Comparison of ENCODE assay signal across 18 mouse cellular contexts in the genomic region with DNA sequence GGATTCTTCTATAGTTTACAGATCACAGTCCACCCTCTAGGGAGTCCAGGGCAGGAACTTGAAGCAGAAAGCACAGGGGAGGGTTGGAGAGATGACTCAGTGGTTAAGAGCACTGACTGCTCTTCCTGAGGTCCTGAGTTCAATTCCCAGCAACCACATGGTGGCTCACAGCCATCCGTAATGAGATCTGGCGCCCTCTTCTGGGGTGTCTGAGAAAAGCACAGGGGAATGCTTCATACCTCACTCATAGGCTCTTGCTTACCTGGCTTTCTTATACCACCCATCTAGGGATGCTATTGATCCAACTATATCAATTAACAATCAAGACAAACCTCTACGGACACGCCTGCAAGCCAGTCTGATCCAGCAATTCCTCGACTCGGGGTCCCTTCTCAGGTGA. TPM values are rescaled to one million over a fixed set of nuclear protein-coding genes. Genes with fewer than 3 reads are reported as not detected.
A peak's percentile ranks its signal among the peaks of the same experiment; 100 is the strongest.
DNase-seq lines count a peak whose midpoint lies in the region; ATAC-seq and TF ChIP-seq lines count a peak whose summit lies in the region.
"Had no signal": no experiment of that assay in that cellular context is flagged by ENCODE, and none has a peak within 500 bp of the region (broad histone marks: within the 10 kb centered on the region; RNA-seq: fewer than 3 reads in every experiment).

No protein-coding gene starts in this region.

- no peak overlapping the region for H3K27ac ChIP-seq in intestine, embryonic 14.5 days (ENCODE audit: low read depth)
- H3K27ac ChIP-seq in intestine, embryonic 15.5 days, result no peak overlapping the region
- no peak overlapping the region for H3K27ac ChIP-seq in lung, embryonic 14.5 days (ENCODE audit: low read depth)
- H3K27ac ChIP-seq: embryonic facial prominence, embryonic 12.5 days; liver, embryonic 13.5 days; neural tube, embryonic 13.5 days had no signal

- no peaks in the 10 kb centered on the region for H3K36me3 ChIP-seq in intestine, embryonic 14.5 days (ENCODE audit: control insufficient read depth, insufficient read depth, low read length)
- no peaks in the 10 kb centered on the region for H3K36me3 ChIP-seq in intestine, embryonic 15.5 days
- no peaks in the 10 kb centered on the region for H3K36me3 ChIP-seq in lung, embryonic 14.5 days (ENCODE audit: insufficient read depth)
- H3K36me3 ChIP-seq in E14TG2a.4 (ENCODE audit: insufficient read depth, low read length), result no peaks in the 10 kb centered on the region
- H3K36me3 ChIP-seq: embryonic facial prominence, embryonic 12.5 days; liver, embryonic 13.5 days; neural tube, embryonic 13.5 days had no signal

- H3K4me3 ChIP-seq in intestine, embryonic 14.5 days (ENCODE audit: low read depth, low read length), result no peak overlapping the region
- H3K4me3 ChIP-seq in intestine, embryonic 15.5 days (replicated peaks), result no peak overlapping the region
- H3K4me3 ChIP-seq in lung, embryonic 14.5 days (ENCODE audit: low read depth, low read length), result no peak overlapping the region
- no peak overlapping the region for H3K4me3 ChIP-seq in E14TG2a.4 (replicated peaks; ENCODE audit: low read length)
- H3K4me3 ChIP-seq: embryonic facial prominence, embryonic 12.5 days; liver, embryonic 13.5 days; neural tube, embryonic 13.5 days had no signal

- H3K4me1 ChIP-seq in intestine, embryonic 14.5 days (replicated peaks; ENCODE audit: control insufficient read depth, insufficient read depth, low read length), result 0 out of 2 replicates have a peak, but pooled peaks cover 3% of the 10 kb centered on the region
- peaks cover 14% of the 10 kb centered on the region for H3K4me1 ChIP-seq in intestine, embryonic 15.5 days (replicated peaks)
- H3K4me1 ChIP-seq in lung, embryonic 14.5 days (ENCODE audit: insufficient read depth), result no peaks in the 10 kb centered on the region
- H3K4me1 ChIP-seq in E14TG2a.4 (replicated peaks; ENCODE audit: low read depth, low read length), result peaks cover 8% of the 10 kb centered on the region

- no peaks in the 10 kb centered on the region for H3K9me3 ChIP-seq in intestine, embryonic 14.5 days (ENCODE audit: control insufficient read depth, low read length)
- no peaks in the 10 kb centered on the region for H3K9me3 ChIP-seq in intestine, embryonic 15.5 days
- no peaks in the 10 kb centered on the region for H3K9me3 ChIP-seq in lung, embryonic 14.5 days (ENCODE audit: low read depth, low read length)
- peaks cover 12% of the 10 kb centered on the region for H3K9me3 ChIP-seq in E14TG2a.4 (ENCODE audit: low read length)
- H3K9me3 ChIP-seq: embryonic facial prominence, embryonic 12.5 days; liver, embryonic 13.5 days; neural tube, embryonic 13.5 days had no signal

- H3K9ac ChIP-seq in intestine, embryonic 14.5 days (ENCODE audit: low read length), result no peak overlapping the region
- H3K9ac ChIP-seq in intestine, embryonic 15.5 days, result no peak overlapping the region
- H3K9ac ChIP-seq in lung, embryonic 14.5 days, result no peak overlapping the region
- H3K9ac ChIP-seq: embryonic facial prominence, embryonic 12.5 days; liver, embryonic 13.5 days; neural tube, embryonic 13.5 days had no signal

- peak; percentile 41 for DNase-seq in intestine, embryonic 14.5 days (ENCODE audit: low spot score)
- no peak for DNase-seq in lung, embryonic 14.5 days
- no peak for DNase-seq in lung, postnatal 14 days
- peak; percentile 43 for DNase-seq in R1 (ENCODE audit: low read depth, low spot score)
- DNase-seq in embryo, embryonic 10 days (ENCODE audit: low spot score), result no peak
- no peak for DNase-seq in gastrocnemius, postnatal 14 days
- DNase-seq: adrenal gland, adult 8-10 months; cerebellum, postnatal 14 days; heart, adult 18-20 months; heart, postnatal 36 days; kidney, postnatal 4 days; liver, embryonic 13.5 days; spleen, adult 18-20 months had no signal

- intact Hi-C loops in gastrocnemius, postnatal 14 days (cut with DNase I; ENCODE audit: low total_unique reads), result no loop called here

- peak; percentile 27; the same call in 1 of the 2 replicates for TF ChIP-seq CTCF in lung, embryonic 14.5 days (IDR thresholded peaks at IDR 0.05; ENCODE audit: low read depth)
- TF ChIP-seq CTCF in E14TG2a.4 (conservative IDR thresholded peaks at IDR 0.05; ENCODE audit: low read length), result peak; percentile 36

- ATAC-seq in intestine, embryonic 14.5 days (replicated peaks; ENCODE audit: low FRiP score, low TSS enrichment, low read depth), result no peak
- no peak for ATAC-seq in intestine, embryonic 15.5 days
- ATAC-seq in lung, embryonic 14.5 days (ENCODE audit: insufficient read depth), result no peak

- WGBS in intestine, embryonic 14.5 days, result 70% methylated on average over 6 of the region's 6 CpGs
- WGBS in intestine, embryonic 15.5 days, result 70% methylated on average over 6 of the region's 6 CpGs
- 67% methylated on average over 6 of the region's 6 CpGs for WGBS in lung, embryonic 14.5 days

- H3K27me3 ChIP-seq in intestine, embryonic 14.5 days (replicated peaks; ENCODE audit: control insufficient read depth, insufficient read depth, low read length), result peaks cover 29% of the 10 kb centered on the region
- peaks cover 19% of the 10 kb centered on the region for H3K27me3 ChIP-seq in intestine, embryonic 15.5 days (replicated peaks)
- peaks cover 17% of the 10 kb centered on the region for H3K27me3 ChIP-seq in lung, embryonic 14.5 days (ENCODE audit: insufficient read depth, low read length)
- H3K27me3 ChIP-seq in E14TG2a.4 (ENCODE audit: insufficient read depth, low read length), result peaks cover 55% of the 10 kb centered on the region

- H3K4me2 ChIP-seq in intestine, embryonic 14.5 days (ENCODE audit: low read length), result no peak overlapping the region
- H3K4me2 ChIP-seq in intestine, embryonic 15.5 days (replicated peaks), result no peak overlapping the region
- H3K4me2 ChIP-seq in lung, embryonic 14.5 days, result no peak overlapping the region
- H3K4me2 ChIP-seq: embryonic facial prominence, embryonic 12.5 days; liver, embryonic 13.5 days; neural tube, embryonic 13.5 days had no signal

RNA-seq across cellular contexts. Expression of gene Lrrc27, which starts 21.2 kb away (rescaled TPM):
- polyA plus RNA-seq in intestine, embryonic 14.5 days (2014; fragmentation: Nextera tagmentation; extraction: Ambion mirVana), result 4.7 and 4.9 TPM in 2 replicates
- 4.4 TPM in 2 replicates for polyA plus RNA-seq in intestine, embryonic 15.5 days (2015; fragmentation: Nextera tagmentation; extraction: Ambion mirVana)
- polyA plus RNA-seq in lung, embryonic 14.5 days (2014; fragmentation: Nextera tagmentation; extraction: Ambion mirVana), result 3.4 and 5.3 TPM in 2 replicates
- total RNA-seq in gastrocnemius, postnatal 14 days (2021), result 1 to 10 TPM; 2.4 to 2.7 TPM

RNA-seq across cellular contexts. Expression of gene Stk32c, which starts 21.5 kb away (rescaled TPM):
- 0.12 and 0.15 TPM in 2 replicates for polyA plus RNA-seq in intestine, embryonic 14.5 days (2014; fragmentation: Nextera tagmentation; extraction: Ambion mirVana)
- polyA plus RNA-seq in intestine, embryonic 15.5 days (2015; fragmentation: Nextera tagmentation; extraction: Ambion mirVana), result 0.10 and 0.29 TPM in 2 replicates
- 0.14 and 0.16 TPM in 2 replicates for polyA plus RNA-seq in lung, embryonic 14.5 days (2014; fragmentation: Nextera tagmentation; extraction: Ambion mirVana)
- 1 to 10 TPM; 1.2 to 1.4 TPM for total RNA-seq in gastrocnemius, postnatal 14 days (2021)
- total RNA-seq: megakaryocyte progenitor cell, adult 5-6 weeks had no signal
- polyA plus RNA-seq: liver, embryonic 13.5 days had no signal

RNA-seq across cellular contexts. Expression of gene Pwwp2b, which starts 56.7 kb away (rescaled TPM):
- 15.9 and 17.3 TPM in 2 replicates for polyA plus RNA-seq in intestine, embryonic 14.5 days (2014; fragmentation: Nextera tagmentation; extraction: Ambion mirVana)
- 20.3 and 21.4 TPM in 2 replicates for polyA plus RNA-seq in intestine, embryonic 15.5 days (2015; fragmentation: Nextera tagmentation; extraction: Ambion mirVana)
- polyA plus RNA-seq in lung, embryonic 14.5 days (2014; fragmentation: Nextera tagmentation; extraction: Ambion mirVana), result 13.1 and 13.5 TPM in 2 replicates
- total RNA-seq in gastrocnemius, postnatal 14 days (2021), result 1 to 10 TPM; 1.5 to 3.0 TPM

Comparison
In these comparisons a context has a peak if more than half of its experiments do, and no peak if none do; other contexts are left out.
1. DNase-seq: peak in intestine, embryonic 14.5 days (single experiment) and R1 (single experiment); none in lung, embryonic 14.5 days (single experiment), lung, postnatal 14 days (single experiment), embryo, embryonic 10 days (single experiment) and gastrocnemius, postnatal 14 days (single experiment).